Mouse (Mus musculus): ENCODE measurements around the gene Phactr1. TPM values are rescaled to one million over a fixed set of nuclear protein-coding genes. Genes with fewer than 3 reads are reported as not detected.
A peak's percentile ranks its signal among the peaks of the same experiment; 100 is the strongest.

Phactr1 gene
- polyA plus RNA-seq, 1 experiment, result 1.1 TPM

- 85% methylated on average over 4 of the region's 4 CpGs for WGBS
- no peak for DNase-seq (ENCODE audit: low read depth, low spot score)
Observed at GRCm38 (mm10) chr13:42992306-42992705, 311.9 kb downstream of the Phactr1 start.

GRCm38 (mm10) chr13:42994276-42994675, 313.9 kb downstream of the Phactr1 start:
- no peak for DNase-seq (ENCODE audit: low read depth, low spot score)
- WGBS, result 56% methylated on average over 3 of the region's 3 CpGs

- WGBS, result 50% methylated on average over 4 of the region's 4 CpGs
- no peak for DNase-seq (ENCODE audit: low read depth, low spot score)
Observed at GRCm38 (mm10) chr13:42996188-42996587, 315.8 kb downstream of the Phactr1 start.

GRCm38 (mm10) chr13:42999287-42999686, 318.9 kb downstream of the Phactr1 start:
- 76% methylated on average over 3 of the region's 3 CpGs for WGBS
- DNase-seq (ENCODE audit: low read depth, low spot score), result no peak

- WGBS, result 18% methylated on average over 3 of the region's 3 CpGs
- DNase-seq (ENCODE audit: low read depth, low spot score), result peak; percentile 8
Observed at GRCm38 (mm10) chr13:43005131-43005579, 324.7 kb downstream of the Phactr1 start.

- 52% methylated on average over 5 of the region's 5 CpGs for WGBS
- no peak for DNase-seq (ENCODE audit: low read depth, low spot score)
Observed at GRCm38 (mm10) chr13:43008466-43008865, 328.0 kb downstream of the Phactr1 start.

- no peak for DNase-seq (ENCODE audit: low read depth, low spot score)
- 38% methylated on average over 3 of the region's 3 CpGs for WGBS
Observed at GRCm38 (mm10) chr13:43009596-43009995, 329.2 kb downstream of the Phactr1 start.

- 46% methylated on average over 3 of the region's 3 CpGs for WGBS
- DNase-seq (ENCODE audit: low read depth, low spot score), result no peak
Observed at GRCm38 (mm10) chr13:43011516-43011915, 331.1 kb downstream of the Phactr1 start.

GRCm38 (mm10) chr13:43013984-43014383, 333.6 kb downstream of the Phactr1 start:
- no peak for DNase-seq (ENCODE audit: low read depth, low spot score)
- WGBS, result 86% methylated on average over 4 of the region's 4 CpGs

GRCm38 (mm10) chr13:43015768-43016167, 335.3 kb downstream of the Phactr1 start:
- 70% methylated on average over 6 of the region's 6 CpGs for WGBS

GRCm38 (mm10) chr13:43018863-43019262, 338.4 kb downstream of the Phactr1 start:
- DNase-seq (ENCODE audit: low read depth, low spot score), result no peak
- 63% methylated on average over 5 of the region's 5 CpGs for WGBS

More at GRCm38 (mm10) chr13:43015768-43016167, 335.3 kb downstream of the Phactr1 start:
- no peak for DNase-seq (ENCODE audit: low read depth, low spot score)

- DNase-seq (ENCODE audit: low read depth, low spot score), result no peak
Observed at GRCm38 (mm10) chr13:43021031-43021430, 340.6 kb downstream of the Phactr1 start.

GRCm38 (mm10) chr13:43023005-43023404, 342.6 kb downstream of the Phactr1 start:
- WGBS, result 92% methylated on average over 5 of the region's 5 CpGs

More at GRCm38 (mm10) chr13:43021031-43021430, 340.6 kb downstream of the Phactr1 start:
- WGBS, result 61% methylated on average over 6 of the region's 6 CpGs

GRCm38 (mm10) chr13:43027568-43027967, 347.1 kb downstream of the Phactr1 start:
- 93% methylated on average over 1 of the region's 1 CpGs for WGBS
- no peak for DNase-seq (ENCODE audit: low read depth, low spot score)

More at GRCm38 (mm10) chr13:43023005-43023404, 342.6 kb downstream of the Phactr1 start:
- DNase-seq (ENCODE audit: low read depth, low spot score), result no peak

- 85% methylated on average over 2 of the region's 2 CpGs for WGBS
- no peak for DNase-seq (ENCODE audit: low read depth, low spot score)
Observed at GRCm38 (mm10) chr13:43030222-43030621, 349.8 kb downstream of the Phactr1 start.

GRCm38 (mm10) chr13:43032451-43032850, 352.0 kb downstream of the Phactr1 start:
- DNase-seq (ENCODE audit: low read depth, low spot score), result no peak
- WGBS, result 78% methylated on average over 3 of the region's 3 CpGs

- no peak for DNase-seq (ENCODE audit: low read depth, low spot score)
- 61% methylated on average over 6 of the region's 6 CpGs for WGBS
Observed at GRCm38 (mm10) chr13:43036510-43036909, 356.1 kb downstream of the Phactr1 start.

GRCm38 (mm10) chr13:43042766-43043165, 362.3 kb downstream of the Phactr1 start:
- WGBS, result 61% methylated on average over 4 of the region's 4 CpGs

GRCm38 (mm10) chr13:43048553-43048952, 368.1 kb downstream of the Phactr1 start:
- no peak for DNase-seq (ENCODE audit: low read depth, low spot score)
- 55% methylated on average over 3 of the region's 3 CpGs for whole genome bisulfite sequencing

More at GRCm38 (mm10) chr13:43042766-43043165, 362.3 kb downstream of the Phactr1 start:
- DNase-seq (ENCODE audit: low read depth, low spot score), result no peak

- WGBS, result 97% methylated on average over 1 of the region's 1 CpGs
- DNase-seq (ENCODE audit: low read depth, low spot score), result no peak
Observed at GRCm38 (mm10) chr13:43053201-43053600, 372.8 kb downstream of the Phactr1 start.

GRCm38 (mm10) chr13:43055136-43055535, 374.7 kb downstream of the Phactr1 start:
- WGBS, result 73% methylated on average over 6 of the region's 6 CpGs
- no peak for DNase-seq (ENCODE audit: low read depth, low spot score)

- DNase-seq (ENCODE audit: low read depth, low spot score), result no peak
- WGBS, result 87% methylated on average over 2 of the region's 2 CpGs
Observed at GRCm38 (mm10) chr13:43057104-43057503, 376.7 kb downstream of the Phactr1 start.
